Mouse (Mus musculus): ENCODE results near the gene Snap25.

DNA sequence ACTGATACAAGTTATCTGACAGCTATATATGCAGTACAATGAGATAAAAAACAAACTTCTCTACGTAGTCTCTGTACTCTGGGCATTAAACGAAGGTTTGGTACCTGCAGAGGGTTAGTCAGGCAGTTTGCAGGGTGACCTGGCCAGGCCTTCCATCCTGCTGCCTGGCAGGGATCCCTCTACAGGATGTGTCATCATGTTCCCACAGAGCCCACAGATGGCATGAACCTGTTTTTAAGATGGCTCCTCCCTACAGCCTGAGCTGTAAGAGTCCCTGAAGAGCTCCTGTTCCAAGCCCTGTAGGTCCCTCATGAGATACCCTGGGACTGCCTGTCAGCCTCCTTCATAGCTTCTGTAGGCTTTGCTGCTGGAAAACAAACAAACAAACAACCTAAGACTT lies 29.0 kb downstream of the Snap25 start:
- no peak for TF ChIP-seq CTCF (IDR thresholded peaks at IDR 0.05; ENCODE audit: low read depth)
- no peak for TF ChIP-seq EP300 (IDR thresholded peaks at IDR 0.05; ENCODE audit: low read depth)
